Mouse (Mus musculus) urinary bladder, postnatal 14 days (tissue): ENCODE data around the gene Rnf5.

Experiments
- DNase-seq: peaks from one replicate; pipeline ENCODE4 v3.0.0; 2021; ENCODE audit warnings: low spot score

Gene Rnf5

GRCm38 (mm10) chr17:34603375-34604060 is at the start of gene Rnf5:
Rnf5 (minus strand) TSS chr17:34603690.
- DNase-seq = peak; percentile 100

GRCm38 (mm10) chr17:34652985-34653384 is 49.5 kb upstream of the Rnf5 start:
- no peak for DNase-seq

DNA sequence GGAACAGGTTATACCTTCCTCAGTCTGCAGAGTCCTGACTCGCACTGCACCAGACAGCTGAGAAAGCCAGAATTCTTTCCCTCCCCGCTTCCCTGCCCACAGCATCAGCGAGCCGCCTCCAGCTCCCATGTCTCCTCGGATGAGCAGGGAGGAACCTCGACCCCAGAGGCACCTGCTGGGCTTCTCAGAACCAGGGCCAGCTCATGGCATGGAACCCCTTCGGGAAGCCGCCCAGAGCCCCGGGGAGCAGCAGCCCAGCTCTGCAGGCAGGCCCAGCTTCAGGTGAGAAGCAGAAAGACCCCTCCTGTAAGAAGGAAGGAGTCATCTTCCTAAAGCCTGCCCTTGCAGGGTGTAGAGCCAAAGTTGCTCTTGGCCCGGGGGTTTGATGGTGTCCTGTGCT is 49.1 kb upstream of the Rnf5 start:
- DNase-seq = no peak

DNA sequence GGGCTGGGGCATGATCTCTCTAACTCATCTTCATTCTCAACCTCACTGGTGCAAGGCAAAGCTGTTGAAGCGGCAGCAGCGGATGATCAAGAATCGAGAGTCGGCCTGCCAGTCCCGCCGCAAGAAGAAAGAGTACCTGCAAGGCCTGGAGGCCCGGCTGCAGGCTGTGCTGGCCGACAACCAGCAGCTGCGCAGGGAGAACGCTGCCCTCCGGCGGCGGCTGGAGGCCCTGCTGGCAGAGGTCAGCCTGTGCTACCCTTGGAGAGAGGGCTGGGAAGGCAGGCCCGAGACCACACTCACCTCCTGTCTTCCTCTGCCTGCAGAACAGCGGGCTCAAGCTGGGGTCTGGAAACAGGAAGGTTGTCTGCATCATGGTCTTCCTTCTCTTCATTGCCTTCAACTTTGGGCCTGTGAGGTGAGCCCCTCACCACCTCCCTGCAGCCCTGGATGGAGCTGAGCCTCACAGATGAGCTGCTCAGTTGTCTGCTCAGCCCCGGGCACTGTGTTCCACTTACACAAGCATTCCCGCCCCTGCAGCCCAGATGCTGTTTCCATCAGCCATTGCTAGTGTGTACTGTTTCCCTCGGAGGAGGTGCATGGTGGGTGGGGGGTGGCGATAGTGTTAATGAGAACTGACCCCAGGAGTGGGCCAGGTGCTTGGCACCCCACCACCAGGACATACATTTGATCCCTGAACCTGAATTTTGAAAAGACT is 48.2 kb upstream of the Rnf5 start:
- peak; percentile 62 for DNase-seq

- DNase-seq = no peak
Measured at GRCm38 (mm10) chr17:34650781-34651180, 47.3 kb upstream of the Rnf5 start.

DNA sequence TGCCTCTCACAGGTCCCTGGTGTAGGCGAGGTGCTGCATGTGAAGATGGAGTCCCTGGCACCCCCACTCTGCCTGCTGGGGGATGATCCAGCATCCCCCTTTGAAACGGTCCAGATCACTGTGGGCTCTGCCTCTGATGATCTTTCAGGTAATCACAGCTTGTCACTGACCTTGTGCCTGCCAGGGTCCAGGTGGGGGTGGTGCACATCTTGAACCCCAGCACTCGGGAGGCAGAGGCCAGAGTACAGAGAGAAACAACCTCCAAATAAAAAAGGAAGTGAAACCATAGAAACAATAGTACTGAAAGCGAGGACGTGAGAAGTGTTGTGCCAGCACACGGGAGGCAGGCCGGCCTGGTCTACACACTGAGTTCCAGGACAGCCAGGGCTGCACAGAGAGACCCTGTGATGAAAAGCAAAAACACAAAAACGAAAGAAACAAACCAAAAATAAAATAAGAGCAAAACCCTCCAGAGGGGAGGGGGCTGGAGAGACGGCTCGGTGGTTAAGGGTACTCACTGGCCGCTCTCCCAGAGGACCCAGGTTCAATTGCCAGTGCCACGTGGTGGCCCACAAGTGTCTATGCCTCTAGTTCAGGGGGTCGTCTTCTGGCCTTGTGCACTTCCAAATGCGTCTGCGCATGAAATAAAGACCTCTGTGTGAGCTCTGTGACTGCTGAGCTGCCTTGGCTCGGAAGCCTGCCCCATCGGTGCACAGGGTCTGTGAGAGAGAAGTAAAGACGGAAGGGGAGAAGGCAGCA is 45.8 kb upstream of the Rnf5 start:
- DNase-seq = no peak

DNA sequence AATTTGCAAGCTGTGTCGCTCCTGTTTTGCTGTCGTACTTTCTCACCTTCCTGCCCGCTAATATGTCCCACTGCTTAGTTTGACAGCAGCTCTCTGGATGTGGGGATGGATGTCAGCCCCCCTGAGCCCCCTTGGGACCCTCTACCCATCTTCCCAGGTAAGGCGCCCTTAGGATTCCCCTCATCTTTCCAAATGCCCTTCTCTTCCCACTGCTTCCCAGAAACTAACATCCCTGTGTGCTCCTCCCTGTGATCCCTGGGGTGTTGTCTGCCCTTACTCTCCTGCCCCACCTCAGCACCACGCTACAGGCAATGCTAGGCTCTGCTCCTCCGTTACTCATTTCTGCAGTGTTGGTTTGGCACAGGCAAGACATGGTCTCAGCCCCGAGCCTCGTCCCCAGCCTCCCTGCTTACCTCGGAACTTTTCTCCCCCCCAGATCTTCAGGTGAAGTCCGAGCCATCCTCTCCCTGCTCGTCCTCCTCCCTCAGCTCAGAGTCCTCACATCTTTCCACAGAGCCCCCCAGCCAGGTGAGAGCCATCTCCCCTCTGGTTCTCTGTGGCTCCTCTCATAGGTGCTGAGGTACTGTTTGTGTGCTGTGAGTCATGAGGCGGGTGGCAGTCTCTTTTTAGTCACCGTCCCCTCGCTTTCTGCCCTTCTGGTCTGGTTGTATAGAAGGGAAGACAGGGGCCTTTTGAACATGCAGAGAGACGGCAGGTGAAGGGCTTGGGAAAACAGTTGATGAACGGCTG is 44.8 kb upstream of the Rnf5 start:
- DNase-seq = no peak

DNA sequence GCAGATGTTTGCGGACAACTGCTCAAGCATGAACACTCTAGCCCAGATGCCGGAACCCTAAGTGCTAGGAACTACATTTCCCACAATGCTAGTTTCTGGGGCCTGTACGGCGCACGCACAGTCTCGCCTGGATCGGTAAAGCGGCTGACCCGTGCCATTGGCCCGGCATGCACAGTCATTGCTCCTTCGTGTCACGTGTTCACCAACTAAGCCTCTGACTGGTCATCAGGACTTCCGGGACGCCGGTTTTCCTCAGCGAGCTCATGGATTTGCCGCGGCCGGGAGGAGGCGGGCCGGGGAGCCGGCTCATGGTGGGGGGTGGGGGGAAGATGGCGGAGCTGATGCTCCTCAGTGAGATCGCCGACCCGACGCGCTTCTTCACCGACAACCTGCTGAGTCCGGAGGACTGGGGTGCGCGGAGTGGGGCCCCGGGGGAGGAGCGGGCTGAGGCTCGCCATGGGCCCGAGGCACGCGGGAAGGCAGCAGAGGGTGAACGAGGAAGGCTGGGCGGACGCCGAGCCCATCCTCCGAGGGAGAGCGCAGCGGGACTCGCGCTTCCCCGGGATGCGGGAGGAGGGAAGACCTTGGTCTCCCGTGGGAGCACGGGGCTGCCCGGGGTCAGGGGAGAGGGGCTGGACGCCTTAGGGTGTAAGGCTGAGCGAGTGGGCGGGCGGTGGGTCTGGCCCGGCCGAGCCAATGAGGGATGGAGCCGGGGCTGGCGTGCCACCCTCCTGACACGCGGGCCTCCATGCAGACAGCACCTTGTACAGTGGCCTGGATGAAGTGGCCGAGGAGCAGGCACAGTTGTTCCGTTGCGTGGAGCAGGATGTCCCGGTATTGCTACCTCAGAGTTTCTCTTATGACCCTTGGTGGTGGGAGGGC is 43.7 kb upstream of the Rnf5 start, which contains the start of gene Atf6b:
Atf6b (plus strand) TSS at position 241 of the 882 bp plus-strand sequence.
- DNase-seq = peak; percentile 95

- no peak for DNase-seq
Measured at GRCm38 (mm10) chr17:34645831-34646511, 42.5 kb upstream of the Rnf5 start.

- DNase-seq = no peak
Measured at GRCm38 (mm10) chr17:34645256-34645829, 41.9 kb upstream of the Rnf5 start.

DNA sequence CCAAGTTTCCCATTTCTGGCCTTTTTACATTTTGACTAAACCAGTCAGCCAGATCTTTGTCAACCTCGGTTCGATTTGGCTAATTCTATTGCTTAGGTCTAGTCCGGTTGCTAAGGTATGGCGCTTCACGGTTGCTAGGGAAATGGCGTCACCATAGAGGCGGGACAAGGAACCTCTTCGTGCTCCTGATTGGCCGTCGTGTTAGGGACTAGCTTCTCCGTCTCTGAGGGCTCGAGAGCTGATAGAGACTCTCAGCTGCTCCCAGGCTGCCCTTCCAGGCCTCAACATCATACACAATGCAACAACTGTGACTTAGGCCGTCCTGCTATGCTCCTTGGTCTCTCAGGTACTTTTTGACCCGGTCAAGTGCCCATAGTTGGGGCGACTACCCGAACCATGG is 41.1 kb upstream of the Rnf5 start, which contains the start of gene Fkbpl:
Fkbpl (plus strand) TSS at position 157 of the 400 bp plus-strand sequence.
- DNase-seq = peak; percentile 96

- DNase-seq = no peak
Measured at GRCm38 (mm10) chr17:34643944-34644343, 40.5 kb upstream of the Rnf5 start.

GRCm38 (mm10) chr17:34643379-34643778 is 39.9 kb upstream of the Rnf5 start:
- no peak for DNase-seq

GRCm38 (mm10) chr17:34641945-34642344 is 38.5 kb upstream of the Rnf5 start:
- no peak for DNase-seq

- peak; percentile 59 for DNase-seq
Measured at GRCm38 (mm10) chr17:34640778-34641601, 37.5 kb upstream of the Rnf5 start.

DNA sequence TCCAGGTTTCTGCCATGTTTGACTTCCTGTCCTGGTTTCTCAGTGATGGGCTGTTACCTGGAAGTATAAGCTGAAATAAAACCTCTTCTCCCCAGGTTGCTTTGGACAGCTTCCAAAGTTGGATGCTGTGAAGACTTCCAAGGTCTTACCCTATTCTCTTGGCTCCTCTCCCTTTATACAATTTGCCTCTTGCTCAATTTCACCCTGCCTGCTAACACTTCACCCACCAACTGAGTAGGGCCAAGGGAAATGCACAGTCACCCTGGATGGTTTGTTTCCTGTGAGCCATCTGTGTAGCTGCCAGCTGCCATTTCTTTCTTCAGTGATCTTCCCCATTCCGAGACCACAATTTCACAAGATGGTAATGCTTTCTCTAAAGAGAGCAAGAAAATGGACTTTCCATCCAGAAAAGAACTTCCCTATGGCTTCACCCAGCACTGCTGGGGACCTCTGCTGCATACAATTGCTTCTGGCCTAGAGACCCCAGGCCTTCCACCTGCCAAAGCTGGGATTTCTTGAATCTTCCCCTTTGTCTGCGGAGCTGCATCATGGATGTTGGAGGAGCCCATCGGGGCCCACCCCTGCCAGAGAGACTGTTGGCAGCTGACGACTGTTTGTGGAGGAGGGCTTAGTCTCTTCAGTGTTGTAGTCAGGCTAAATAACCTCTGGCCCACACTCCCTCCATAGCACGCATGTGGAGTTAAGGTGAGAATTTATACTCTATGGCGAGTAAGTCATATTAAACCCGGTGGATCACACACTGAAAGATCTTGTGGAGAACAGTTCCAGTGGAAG is 36.2 kb upstream of the Rnf5 start:
- no peak for DNase-seq

DNA sequence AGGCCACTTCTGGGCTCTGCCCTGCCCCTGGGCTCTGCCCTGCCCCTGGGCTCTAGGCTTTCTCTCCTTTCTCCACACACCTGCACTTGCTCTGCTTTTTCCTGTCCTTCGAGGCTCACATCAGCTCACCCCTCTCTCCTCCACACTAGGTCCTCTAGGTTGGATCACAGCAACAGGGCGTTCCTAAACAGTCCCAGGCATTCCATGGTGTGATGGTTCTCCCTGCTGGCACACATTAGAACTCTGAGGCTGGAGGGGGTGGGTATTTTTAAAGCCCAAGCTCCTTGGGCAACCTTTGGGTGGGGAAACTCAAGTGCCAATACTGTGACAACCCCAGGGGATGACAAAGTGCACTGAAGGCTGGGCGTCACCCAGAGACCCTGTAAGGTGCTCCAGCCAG is 34.0 kb upstream of the Rnf5 start:
- DNase-seq = no peak

DNA sequence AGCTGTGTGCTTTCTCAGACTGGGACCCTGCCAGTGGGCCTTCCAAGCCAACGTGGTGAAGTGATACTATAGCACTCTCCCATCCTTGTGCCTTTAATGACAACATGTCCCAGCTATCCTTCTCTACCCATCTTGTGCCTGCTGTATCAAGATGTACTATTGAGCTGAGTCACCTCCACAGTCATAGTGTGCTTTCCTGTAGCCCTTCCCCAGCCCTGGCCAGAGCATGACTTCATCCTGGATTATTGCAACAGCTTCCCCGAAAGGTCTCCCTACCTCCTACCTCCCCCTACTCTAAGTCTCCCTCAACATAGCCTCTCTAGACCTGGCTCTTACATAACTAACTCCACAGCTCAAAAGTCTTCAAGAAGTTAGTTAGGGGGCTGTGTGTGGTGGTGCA is 32.2 kb upstream of the Rnf5 start:
- DNase-seq = no peak
